Mouse (Mus musculus): Measurements from ENCODE around the gene E030025P04Rik.

E030025P04Rik gene

DNA sequence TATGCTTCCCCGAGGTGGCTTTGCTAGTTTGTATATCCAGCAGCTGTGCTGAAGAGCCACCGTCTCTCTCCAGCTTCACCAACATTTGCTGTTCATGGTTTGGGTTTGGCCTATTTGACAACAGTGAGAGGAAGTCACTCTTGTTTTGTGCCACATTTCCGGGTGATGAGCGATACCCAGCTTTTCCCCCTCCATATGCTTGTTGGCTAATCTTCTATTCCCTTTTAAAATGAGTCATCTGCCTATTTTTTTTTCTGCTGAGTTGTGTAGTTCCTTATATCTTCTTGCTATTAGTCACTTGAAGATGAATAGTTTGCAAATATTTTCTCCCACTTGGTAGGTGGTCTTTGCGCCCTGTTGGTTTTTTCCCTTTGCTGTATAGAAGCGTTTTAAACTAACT, 43.9 kb downstream of the E030025P04Rik start:
- DNase-seq (ENCODE audit: low spot score): no peak

- DNase-seq (ENCODE audit: low spot score): no peak
These were observed 52.3 kb downstream of the E030025P04Rik start for GRCm38 (mm10) chr11:109091821-109092220.

Data from embryo, embryonic 10 days (tissue).